Mouse (Mus musculus) cerebellum, adult 18-20 months (tissue): ENCODE results near the gene Iqgap3.

ENCODE experiments used
- DNase-seq, 2 experiments: peaks; one replicate each; pipeline ENCODE4 v3.0.0; 2021

The Iqgap3 gene

DNA sequence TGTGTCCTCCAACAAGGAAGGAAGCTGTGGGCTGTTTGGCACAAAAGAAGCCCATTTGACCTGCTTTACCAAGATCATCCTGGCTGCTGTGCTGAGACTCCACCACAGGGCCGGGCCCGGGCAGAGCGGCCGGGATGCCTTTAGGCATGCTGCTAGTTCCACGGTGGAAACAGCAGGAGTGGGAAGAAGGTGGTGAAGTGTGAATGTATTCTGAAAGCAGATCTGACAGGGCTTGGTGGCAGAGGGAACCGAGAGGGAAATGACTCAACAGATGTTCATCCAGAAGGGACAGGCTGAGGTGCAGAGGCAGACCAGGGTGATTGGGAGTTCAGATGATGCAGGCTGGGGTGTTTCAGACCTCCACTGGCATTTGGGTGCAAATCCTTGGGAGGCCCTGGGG lies 15.9 kb downstream of the Iqgap3 start:
- DNase-seq: no peak

- no peak for DNase-seq
These were observed 18.5 kb downstream of the Iqgap3 start for GRCm38 (mm10) chr3:88100251-88100650.

DNA sequence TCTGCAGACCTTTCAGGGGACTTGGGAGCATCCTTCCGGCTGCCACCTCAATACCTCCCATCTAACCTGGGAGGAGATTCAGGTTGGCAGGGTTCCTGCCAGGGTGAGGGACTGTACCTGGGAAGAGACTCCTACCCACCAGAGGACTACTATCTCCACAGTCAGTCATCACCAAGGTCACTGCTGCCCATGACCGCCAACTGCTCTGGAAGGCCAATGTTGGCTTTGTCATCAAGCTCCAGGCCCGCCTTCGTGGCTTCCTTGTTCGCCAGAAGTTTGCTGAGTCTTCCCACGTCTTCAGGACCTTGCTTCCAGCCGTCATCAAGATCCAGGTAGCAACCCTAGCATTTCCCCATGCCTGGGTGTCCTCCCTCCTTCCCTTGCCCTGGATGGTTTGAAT lies 20.0 kb downstream of the Iqgap3 start:
- no peak for DNase-seq

GRCm38 (mm10) chr3:88102196-88102595 lies 20.4 kb downstream of the Iqgap3 start:
- DNase-seq: no peak

- DNase-seq: no peak
These were observed 20.8 kb downstream of the Iqgap3 start for GRCm38 (mm10) chr3:88102611-88103010.

DNA sequence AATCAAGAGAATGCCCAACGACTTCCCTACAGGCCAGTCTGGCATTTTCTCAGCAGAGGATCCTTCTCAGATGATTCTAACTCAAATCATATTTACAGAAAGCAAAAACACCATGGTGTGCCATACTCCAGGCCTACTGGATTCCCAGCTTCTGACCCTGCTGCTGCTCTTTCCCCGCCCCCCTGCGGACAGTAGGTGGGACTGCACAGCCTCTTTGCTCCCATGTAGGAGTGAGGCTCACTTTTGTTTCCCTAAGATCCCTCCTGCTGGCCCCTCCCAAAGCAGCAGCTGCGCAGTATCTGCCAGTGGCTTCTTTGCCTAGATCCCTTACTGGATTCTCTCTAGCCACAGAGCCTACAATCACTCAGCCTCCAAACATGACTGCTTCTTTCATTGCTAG lies 24.4 kb downstream of the Iqgap3 start:
- no peak for DNase-seq

- DNase-seq: no peak
These were observed 27.4 kb downstream of the Iqgap3 start for GRCm38 (mm10) chr3:88109126-88109525.

GRCm38 (mm10) chr3:88114396-88114795 lies 32.6 kb downstream of the Iqgap3 start:
- DNase-seq: no peak

DNA sequence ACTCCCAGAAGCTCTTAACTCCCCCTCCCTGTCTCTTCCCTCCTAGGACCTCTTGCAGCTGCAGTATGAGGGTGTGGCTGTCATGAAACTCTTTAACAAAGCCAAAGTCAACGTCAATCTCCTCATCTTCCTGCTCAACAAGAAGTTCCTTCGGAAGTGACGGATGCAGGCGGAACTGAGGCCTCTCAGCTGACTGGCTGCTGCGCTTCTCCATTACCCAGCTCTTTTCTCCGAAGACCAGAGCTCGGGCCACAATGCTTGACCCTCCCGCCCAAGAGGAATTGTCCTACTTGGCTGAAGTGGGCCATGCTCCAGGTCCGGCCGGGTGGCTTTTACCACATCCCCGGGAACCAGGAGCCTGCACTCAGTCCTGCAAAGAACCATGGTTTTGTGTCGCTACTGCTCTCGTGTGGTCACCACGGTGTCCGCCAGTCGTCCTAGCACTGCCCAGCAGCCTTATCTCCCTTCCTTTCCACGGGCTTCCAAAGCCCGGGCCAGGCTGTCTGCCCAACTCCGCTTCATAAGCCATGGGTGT lies 38.4 kb downstream of the Iqgap3 start:
- no peak for DNase-seq

DNA sequence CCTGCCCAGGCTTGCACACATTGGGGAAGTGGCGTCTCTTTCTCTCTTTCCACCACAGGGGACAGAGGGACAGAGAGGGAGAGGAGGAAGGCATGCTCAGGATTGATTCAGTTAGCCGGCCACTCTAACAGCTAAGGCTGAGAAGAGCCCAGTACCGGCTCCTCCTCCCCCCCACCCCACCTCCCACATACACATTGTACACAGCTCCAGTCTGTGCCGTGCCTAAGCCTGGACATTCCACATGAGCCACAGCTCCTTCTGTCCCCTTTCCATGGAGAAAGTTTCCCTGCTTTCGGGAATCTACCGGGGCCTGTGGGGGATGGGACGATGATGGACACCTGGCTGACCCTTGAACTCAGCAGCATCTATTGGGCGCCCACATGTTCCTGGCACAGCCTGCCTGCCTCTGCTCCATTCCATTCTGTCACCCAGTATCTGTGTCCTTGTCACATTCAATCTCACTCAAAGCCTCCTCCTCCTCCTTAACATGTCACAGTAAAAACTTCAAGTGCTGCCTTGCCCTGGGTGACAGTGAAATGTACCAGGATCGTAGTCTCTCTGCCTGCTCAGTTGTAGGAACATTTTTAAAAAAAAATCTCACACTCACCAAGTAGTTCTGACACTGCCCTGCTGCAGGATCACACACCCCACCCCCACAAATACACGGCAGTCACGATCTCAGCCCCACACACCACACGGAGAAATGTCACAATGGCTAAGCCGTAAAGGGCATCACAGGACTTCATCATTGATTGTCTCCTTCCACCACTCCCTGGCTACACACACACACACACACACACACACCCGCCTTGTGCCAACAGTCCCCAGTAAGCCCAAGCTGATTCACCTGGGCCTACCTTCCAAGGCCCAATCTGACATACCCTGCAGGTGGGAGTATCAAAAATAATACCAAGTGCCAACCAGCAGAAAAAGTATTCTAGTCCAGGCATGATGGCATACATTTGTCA lies 39.7 kb downstream of the Iqgap3 start:
- DNase-seq: no peak

DNA sequence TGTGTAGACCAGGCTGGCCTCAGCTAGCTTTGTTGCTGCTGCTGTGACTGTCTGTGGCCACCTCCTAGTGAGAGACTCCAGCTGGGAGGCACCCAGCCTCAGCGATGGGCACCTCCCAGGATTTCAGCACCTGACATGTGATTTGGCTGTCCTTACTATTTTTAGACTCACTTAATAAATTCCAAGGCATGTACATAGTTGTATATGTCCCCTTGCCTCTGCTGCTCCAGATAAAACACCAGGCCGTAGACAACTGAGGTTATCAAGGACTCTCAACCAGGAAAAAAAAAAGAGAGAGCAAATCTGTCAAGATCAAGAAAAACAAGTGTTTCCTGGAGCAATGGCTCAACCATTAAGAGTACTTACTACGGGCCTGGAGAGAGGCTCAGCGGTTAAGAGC lies 43.4 kb downstream of the Iqgap3 start:
- no peak for DNase-seq

DNA sequence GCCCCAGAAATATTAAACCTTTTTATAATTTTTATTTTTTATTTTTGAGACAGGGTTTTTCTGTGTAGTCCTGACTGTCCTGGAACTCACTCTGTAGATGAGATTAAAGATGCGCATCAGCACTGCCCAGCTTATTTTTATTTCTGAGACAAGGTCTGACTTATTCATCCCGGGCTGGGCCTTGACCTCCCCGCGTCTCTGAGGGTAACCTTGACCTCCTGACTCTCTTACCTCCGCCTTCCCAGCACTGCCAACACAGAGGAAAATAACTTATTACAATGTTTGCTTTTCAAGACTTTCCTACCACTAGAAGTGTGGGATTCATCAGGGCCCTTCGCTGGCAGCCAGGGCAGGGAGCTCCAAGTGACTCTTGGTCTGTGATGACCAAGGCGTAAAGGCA lies 44.4 kb downstream of the Iqgap3 start:
- no peak for DNase-seq

- DNase-seq: no peak
These were observed 45.9 kb downstream of the Iqgap3 start for GRCm38 (mm10) chr3:88127636-88128035.

- DNase-seq: no peak
These were observed 46.3 kb downstream of the Iqgap3 start for GRCm38 (mm10) chr3:88128056-88128455.

DNA sequence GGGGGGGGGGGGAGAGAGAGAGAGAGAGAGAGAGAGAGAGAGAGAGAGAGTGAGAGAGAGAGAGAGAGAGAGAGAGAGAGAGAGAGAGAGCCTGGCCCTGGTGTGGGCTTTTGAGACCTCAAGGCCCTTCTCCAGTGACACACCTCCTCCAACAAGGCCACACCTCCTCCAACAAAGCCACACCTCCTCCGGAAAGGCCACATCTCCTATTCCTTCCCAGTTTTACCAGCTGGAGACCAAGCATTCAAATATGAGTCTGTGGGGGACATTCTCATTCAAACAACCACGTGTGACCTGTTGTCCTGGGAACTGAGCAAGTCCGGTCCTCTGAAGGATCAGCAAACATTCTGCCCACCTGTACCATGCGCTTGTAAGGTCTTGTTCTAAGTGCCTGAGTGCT lies 47.2 kb downstream of the Iqgap3 start:
- no peak for DNase-seq

DNA sequence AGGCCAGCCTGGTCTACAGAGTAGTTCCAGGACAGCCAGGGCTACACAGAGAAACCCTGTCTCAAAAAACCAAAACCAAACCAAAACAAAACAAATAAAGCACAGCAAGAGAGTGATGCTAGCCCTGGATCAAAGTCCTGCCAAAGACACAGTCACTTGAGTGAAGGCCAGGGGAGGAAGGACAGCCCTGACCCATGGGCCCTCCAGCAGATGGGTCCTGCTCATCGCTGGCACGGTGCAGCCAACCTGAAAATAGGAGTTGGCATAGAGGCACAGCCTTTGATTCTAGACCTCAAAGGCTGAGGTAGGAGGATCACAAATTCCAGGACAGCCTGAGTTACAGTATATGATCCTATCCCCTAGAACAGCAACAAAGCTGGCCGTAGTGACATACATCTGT lies 49.3 kb downstream of the Iqgap3 start:
- peak; percentile 71 to 84 for DNase-seq

GRCm38 (mm10) chr3:88132492-88132891 lies 50.7 kb downstream of the Iqgap3 start:
- DNase-seq: no peak

DNA sequence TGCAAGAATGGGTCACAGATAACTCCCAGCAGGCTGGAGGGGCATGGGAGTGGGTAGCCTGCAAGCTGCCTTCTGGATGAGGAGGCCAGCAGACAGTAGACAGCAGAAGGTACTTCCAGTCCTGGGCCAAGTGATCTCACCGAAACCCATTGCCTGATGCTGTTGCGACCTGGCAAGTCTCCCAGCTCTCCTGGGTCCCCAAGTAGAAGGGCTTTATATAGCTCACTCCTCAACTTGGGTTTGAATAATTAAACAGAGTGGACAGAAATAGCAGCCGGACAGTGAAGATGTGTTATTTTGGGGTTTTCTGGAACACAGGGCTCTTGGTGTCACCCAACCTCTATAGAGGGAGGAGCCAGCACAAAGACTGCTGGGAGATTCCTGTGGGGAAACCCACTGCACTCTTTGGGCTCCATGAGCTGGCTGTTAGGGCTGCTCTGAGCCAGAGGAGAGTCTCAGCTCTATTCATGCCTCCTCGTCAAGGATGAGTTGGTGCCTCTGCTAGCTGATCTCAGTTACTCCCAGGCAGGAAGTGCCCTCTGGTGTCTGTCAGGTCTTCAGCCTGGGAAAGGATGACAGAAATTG lies 51.5 kb downstream of the Iqgap3 start:
- DNase-seq: peak; percentile 88 to 92

- peak in 1 of 2 experiments; percentile 7 for DNase-seq
These were observed 54.6 kb downstream of the Iqgap3 start for GRCm38 (mm10) chr3:88136346-88136745.

GRCm38 (mm10) chr3:88136945-88137494 lies 55.2 kb downstream of the Iqgap3 start:
- peak in 1 of 2 experiments; percentile 10 for DNase-seq

DNA sequence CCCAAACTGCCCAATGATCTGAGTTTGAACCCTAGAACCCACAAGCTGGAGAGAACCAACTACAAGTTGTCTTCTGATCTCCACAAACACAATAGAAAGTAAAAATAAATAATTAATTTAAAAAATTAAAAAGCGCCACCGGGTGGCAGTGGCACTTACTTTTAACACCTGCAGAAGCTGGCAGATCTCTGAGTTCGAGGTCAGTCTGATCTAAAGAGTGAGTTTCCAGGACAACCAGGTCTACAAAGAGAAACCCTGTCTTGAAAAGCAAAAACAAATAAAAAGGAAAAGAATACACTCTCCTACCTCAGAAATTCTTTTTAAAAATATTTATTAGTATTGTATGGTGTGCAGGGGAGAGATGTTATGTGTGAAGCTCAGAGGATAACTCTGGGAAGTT lies 56.0 kb downstream of the Iqgap3 start:
- DNase-seq: peak in 1 of 2 experiments; percentile 18

DNA sequence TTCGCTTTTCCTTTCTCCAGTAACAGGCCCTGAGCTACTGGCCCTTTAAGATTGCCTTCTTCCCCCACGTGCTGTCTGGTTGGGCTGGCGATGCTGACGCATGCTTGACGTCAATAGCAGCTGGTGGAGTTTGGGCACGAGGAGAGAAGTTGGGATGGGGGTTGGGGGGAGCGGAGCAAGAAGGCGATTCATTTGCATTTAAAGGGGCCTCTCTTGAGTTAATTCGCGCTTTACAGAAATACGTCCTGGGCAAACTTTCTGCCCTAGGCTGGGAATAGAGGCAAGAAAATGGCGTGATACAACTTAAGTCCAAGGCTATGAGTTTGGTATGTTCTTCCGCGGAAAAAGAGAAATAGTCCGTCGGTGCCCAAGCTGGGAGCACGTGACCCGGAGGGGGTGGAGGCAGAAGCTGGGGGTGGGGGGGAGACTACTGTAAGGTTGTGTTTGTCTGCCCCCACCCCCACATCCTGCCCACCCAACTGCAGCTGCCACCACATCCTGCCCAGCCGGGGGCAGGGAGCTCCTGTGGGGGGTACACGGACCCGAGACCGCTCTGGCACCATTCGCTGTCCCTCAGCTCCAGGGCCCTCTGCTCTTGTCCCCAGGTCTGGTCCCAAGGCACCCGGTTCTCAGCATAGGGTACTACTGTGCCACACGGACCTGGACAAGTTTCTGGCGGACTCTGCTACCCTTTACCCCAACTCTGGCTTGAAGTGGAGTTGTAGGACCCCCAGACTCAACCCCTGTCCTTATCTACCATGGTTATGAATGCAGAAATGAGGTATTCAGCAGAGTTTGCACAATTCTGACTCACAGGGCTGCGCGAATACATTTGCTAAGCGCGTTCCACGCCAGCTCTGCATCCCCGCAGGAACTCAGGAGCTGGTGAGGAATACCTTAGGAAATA lies 56.8 kb downstream of the Iqgap3 start:
- peak; percentile 93 to 98 for DNase-seq
